Mouse (Mus musculus): Measurements from ENCODE around the gene Sqor. TPM values are rescaled to one million over a fixed set of nuclear protein-coding genes. Genes with fewer than 3 reads are reported as not detected.
A peak's percentile ranks its signal among the peaks of the same experiment; 100 is the strongest.

Gene Sqor
- polyA plus RNA-seq (2012; rRNA removed): 47.3 and 60.8 TPM in 2 replicates

DNA sequence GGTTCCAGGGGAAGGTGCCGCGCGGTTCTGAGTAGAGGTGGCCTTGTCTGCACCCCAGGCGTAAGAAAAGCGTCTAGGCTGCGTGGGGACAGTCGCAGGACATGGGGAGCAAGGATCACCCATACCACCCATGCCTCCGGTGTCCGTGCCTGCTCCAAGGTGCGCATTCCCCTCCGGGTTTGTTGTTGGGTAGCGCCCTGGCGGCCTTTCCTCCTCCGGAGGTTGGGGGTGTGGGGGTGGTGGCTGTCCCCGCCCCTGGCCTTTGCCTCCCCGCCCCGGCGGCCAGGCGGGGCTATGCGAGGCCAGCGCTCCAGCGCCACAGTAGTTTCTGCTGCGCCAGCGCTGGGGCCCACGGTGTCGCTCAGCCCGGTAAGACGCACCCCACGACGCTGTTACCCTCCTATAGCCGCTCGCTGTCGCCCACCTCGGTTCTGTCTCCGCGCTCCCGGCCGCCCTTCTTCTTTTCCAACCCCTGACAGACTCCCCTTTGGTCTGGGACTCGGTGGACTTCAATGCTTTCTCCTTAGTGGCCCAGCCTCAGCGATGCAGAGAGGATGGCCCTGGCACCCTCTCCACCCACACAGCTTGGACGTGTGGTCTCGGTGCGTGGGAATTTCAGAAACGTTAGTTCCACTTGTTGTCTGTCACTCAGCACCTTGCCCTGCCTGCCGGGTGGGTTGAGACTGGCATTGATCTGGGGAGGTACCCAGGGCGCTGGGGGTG, at the start of gene Sqor:
TSS of gene Sqor (plus strand) at position 167 of the 723 bp plus-strand sequence.
- DNase-seq (ENCODE audit: low read depth): no peak

DNA sequence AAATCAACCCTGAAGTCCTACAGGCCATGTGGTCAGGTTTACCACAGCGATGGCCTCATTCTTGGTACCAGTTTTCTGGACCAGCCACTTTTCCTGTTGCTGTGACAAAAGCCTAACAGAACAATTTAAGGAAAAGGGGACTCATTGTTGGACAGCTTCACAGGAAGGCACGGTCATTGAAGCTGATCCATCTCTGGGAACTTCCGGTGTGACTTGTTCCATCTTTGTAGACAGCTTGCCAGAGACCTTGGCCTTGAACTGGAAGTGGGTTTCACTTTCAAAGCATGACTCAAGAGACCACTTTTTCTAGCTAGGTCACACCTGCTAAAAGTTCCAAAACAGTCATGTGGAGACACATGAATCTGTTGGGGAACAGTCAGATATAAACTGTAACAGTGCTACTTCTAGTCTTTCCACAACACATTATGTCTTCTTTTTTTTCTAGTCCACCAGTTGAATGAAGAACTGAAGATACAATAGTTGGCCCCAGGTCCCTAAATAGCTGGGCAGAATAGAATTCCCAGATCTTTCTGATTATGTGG, 48.7 kb upstream of the Sqor start:
- no peak for DNase-seq (ENCODE audit: low read depth)

DNA sequence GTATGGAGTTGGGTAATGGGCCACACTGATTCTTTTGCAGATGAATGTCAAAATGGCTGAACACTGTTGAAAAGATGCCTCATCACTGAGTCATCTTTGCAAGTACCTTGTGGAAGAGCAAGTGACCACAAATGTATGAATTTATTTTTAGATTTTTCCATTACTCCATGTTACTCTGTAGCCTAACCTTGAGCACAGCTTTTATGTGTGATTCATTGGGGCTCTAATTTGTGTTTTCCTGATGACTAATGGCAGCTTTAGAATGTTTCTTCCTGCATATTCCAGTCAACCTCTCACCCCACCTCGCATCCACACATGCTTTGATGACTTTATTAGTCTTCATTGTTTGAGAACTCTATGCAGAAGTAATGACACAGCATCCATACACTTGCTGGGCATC, 45.8 kb upstream of the Sqor start:
- DNase-seq (ENCODE audit: low read depth): no peak

DNA sequence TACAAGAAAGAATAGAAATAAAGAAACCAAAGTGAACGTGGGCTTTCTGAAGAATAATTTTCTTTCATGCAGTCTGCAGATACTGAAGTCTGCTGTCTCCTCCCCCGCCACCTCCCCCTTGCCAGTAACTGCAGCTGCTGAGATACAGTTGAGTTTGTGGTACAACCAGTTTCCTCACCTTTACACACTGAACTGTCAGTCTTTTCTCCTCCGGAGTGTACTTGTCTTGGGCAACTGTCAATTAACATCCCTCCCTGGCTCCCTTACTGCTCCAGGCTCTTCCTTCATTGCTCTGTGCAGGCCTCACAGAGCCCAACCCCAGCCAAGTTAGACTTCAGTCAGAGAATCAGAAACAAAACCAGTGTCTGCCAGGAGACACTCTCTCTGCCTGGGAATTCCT, 44.5 kb upstream of the Sqor start:
- peak; percentile 75 for DNase-seq (ENCODE audit: low read depth)

DNA sequence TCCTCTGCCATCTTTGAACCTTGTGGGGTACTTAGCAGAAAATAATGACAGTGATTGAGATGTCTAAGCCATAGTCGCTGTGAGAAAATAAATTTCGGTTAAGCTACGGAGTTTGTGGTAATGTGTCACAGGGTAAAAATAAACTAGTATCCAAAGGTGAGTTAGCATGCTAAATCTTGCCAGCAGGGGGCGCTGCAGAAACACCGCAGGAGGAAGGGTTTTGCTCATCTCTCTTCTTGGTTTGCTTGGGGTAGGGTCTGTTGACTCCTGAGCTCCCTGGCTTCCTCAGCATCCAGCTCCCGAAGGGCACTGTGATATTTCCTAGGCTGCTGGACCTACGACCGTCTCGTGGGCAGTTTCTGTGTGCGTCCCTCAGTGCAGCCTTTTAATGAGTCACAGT, 39.4 kb upstream of the Sqor start:
- DNase-seq (ENCODE audit: low read depth): no peak

DNA sequence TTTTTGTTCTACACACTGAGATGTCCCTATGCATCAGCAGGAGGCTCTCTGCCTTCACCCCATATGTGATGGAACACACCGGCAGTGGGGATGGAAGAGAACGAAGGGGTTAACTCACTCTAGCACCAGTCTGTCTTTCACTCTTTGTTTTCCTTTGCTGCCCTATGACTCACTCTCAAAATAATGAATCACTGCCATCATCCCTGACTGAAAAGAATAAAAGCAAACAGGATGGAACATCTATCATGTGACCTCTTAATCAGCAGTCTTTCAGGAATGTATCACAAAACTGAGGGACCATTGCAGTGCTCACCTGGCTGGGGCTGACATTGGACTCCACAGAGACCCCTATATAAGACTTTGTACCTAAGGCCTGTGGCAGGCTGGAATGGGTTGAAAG, 33.6 kb upstream of the Sqor start:
- DNase-seq (ENCODE audit: low read depth): no peak

DNA sequence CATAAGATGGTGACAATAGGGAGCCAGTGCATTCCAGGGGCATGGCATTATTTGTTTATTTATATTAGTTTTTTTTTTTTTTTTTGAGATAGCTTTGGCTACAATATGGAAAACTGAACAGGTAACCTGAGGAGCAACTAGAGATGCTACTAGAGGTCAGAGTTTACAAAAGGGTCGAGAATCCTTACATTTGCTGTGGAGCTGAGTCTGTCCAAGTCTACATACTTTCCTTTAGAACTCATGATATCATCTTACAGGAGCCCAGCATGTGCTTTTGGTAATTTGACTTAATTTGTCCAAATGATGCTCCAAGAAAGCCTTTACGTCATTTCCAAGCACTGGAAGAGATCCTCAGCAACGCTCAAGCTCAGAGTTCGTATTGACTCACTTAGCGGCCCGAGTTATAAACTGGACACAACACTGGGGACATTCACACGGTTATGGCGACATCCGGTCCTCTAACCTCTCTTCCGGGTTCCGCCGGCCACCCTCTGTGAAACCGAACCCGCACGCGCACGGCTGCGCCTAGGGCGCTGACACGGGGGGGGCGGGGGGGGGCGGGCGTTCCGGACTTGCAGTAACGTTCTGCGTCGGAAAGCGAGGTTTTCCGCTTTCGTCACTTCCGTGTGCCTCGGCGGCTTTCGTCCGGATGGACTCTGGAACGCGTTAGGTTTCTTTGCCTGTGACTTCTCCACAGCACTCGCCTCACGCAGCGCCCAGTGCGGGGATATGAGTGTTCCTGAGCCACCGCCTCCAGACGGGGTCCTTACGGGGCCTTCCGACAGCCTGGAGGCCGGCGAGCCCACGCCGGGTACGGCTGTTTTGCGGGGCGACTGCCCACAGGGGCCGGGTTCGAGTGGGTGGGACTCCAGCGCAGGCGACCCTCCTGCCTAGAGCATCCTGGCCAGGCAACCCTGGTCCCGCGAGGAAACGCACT, 26.9 kb upstream of the Sqor start, which contains the start of gene Bloc1s6:
TSS of gene Bloc1s6 (plus strand) at position 610 of the 937 bp plus-strand sequence.
- DNase-seq (ENCODE audit: low read depth): no peak

DNA sequence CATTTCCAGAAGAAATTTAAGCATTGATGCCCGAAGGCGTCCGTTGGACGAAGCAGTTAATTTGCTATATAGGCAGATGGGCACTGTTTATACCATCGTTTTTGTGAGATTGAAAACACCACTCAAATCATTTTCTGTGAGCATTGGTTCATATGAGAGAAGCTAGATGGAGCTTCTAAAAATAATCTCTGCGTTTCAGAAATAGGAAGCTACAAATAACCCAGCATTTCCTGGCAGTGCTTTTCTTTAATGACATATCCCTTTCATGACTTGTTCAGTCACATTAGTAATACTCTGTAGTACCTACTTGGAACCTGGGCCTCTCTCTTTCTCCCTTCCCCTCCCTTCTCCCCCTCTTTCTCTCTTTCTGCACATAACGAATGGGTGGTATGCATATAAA, 26.0 kb upstream of the Sqor start:
- no peak for DNase-seq (ENCODE audit: low read depth)

DNA sequence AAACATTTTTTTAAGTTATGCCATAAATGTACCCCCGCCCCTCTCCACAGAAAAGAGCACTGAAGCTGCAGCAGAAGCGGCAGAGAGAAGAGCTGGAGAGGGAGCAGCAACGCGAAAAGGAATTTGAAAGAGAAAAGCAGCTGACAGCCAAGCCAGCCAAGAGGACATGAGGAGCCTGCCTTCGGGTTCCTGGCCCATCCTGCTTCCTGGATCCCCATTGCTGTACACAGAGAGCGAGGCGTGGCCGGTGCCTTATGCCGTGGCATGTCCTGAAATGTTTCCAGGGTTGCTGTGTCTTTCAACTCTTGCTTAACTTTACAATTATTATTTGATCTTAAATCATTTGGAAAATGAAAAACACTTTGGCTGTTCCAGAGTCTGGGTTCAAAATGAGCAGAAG, 18.6 kb upstream of the Sqor start:
- DNase-seq (ENCODE audit: low read depth): no peak

DNA sequence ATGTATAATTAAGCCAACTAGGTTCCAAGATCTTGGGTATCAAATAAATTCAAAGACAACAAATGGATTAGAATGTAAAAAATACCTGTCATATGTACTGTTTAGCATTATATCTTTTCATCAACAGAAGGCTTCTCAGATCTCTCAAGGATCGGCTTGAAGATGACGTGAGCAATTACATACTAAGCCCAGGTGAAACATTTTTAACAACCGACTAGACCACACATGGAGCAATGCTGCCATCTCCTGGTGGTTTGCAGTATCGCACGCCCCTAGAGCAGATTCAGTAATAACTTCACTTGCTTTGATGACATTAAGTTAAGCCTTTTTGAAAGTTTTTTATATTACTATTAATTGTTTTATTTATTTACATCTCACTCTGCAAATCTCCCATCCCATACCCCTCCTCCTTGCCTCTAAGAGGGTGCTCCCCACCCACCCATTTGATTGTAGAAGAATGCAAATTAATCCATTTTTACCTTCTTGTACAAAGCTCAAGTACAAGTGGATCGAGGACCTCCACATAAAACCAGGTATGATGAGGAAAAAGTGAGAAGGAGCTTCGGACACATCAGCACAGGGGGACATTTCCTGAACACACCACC, 11.2 kb upstream of the Sqor start:
- DNase-seq (ENCODE audit: low read depth): no peak

DNA sequence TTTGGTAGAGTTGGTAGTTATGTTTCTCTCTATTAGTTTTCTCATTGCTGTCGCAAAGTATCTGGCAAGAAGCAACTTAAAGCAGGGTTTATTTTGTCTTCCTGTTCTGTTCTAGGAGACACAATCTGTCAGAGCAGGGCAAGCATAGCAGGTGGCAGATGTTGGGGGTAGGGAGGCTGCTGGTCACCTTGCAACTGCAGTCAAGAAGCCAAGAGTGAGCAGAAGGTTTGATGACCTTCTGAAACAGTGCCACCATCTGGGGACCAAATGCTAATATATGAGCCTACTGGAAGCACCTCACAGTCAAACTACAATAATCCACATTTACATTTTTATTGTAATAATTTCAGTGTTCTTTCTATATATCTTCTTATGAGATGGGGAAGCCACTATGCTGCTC, 5.2 kb upstream of the Sqor start:
- no peak for DNase-seq (ENCODE audit: low read depth)

DNA sequence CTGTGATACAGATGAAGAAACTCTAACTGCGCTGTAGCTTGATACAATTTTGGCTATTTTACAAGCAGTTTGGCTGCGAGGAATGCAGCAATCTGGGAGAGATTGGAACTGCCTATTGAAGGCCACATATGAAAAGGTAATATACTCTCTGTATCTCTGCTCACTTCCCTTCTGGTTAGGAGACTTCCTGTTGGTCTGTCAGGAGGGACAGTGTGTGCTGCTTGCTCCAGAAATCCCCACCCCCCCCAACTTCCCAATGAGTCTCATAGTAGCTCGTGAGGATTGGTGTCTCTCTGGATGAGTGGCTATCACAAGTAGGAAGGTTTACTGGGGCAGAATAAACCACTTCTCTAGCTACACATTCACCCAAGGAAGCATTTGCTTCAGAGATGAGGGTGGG, 2.0 kb upstream of the Sqor start:
- DNase-seq (ENCODE audit: low read depth): no peak

DNA sequence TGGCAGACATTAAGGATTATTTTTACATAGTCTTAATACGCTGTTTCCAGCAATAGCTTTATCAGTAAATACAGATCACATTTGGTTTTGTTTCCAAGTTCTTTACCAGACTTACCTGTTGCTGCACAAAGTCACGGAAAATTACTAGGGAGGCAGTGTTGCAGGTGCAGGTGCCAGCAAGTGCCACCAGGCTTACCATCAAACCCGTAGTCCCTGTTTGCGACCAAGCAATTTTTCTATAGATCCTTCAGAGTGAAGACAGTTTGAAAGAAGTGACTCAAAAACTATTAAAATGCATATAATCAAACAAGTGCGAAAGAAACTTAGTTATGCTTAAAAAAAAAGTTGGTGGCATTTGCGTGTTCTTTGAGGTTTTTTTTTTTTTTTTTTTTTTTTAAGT, 511 bp upstream of the Sqor start:
- DNase-seq (ENCODE audit: low read depth): no peak

DNA sequence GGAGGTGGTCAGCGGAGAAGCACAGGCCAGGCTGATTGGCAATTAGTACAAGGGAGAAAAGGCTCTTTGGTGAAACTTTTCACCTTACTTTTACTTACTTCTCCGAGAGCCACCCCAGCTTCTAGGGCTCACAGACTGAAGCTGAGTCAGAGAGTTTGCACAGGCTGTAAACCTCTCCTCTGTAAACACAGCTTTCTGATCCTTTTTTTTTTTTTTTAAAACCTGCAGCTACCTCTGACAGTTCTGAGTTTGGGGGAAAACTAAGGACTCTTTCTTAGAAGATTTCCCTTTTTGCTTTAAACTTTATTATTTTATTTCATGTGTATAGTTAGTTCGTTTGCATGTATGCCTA, 733 bp downstream of the Sqor start:
- DNase-seq (ENCODE audit: low read depth): no peak

DNA sequence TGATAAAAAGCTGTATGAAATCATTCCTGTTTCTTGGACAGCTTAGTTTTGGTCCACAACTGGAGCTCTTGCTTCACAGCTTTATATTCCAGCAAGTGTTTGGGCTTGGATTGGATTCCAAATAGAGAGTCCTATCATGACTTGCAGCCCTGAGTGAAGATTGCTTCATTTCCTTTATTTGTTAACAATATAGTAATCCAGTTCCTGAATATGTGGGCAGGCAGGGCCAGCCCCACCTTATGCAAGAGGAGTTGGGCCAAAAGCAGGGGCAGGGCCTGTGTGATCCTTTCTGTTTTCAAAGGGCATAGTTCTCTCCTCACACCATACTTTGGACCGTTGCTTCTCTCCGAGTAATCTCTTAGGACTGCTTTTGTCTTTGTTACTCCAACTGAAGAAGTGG, 6.0 kb downstream of the Sqor start:
- no peak for DNase-seq (ENCODE audit: low read depth)

DNA sequence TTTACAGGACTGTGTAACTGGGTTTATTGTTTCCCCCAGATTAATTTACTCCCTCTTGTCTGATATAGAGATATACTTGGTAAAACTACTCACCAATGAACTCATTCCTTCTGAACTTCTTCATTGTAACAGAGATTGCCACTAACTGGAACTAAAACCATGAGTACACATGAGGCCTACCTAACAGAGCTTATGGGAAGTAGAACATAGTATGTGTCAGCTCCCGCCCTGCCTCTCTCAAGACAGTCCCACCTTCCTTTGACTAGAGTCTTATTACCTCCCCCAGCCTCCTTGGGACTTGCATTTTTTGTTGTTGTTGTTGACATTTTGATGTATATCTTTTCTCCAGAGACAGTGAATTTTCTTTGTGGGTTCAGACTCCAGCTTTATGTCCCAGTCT, 7.9 kb downstream of the Sqor start:
- no peak for DNase-seq (ENCODE audit: low read depth)

DNA sequence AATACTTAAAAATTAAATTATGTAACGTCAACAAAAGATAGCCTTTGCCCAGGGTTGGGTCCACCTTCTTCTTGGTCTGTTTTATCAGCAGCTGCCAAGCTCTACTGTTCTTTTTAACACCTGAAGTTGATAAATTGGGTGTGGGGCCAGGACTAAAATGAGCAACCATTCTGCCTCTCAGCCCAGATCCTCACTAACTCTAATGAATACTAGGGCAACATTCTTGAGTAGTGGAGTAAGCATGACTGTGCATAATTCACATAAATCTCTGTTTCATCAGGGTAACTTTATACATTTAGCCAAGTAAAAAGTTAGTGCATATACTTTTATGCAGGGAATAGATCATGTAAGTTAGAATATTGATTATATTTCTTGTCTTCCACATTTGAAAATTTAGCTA, 10.5 kb downstream of the Sqor start:
- no peak for DNase-seq (ENCODE audit: low read depth)

DNA sequence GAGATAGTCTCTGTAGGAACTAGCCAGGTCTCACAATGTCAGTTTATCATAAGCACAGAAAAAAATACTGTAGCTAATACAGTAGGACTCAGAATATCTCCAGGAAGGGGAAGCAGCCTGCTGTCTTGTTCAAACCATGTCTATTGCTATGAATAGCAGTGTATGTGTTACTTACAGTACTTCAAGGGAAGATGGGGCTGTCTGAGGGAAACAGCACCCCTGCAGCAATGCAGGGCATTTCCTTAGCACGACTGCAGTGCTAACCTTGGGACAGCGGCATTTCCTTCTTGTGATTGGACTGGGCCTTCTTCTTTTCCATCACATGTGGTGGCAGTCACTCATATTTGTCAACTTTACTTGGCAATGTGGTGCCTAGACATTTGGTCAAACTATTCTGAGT, 11.8 kb downstream of the Sqor start:
- no peak for DNase-seq (ENCODE audit: low read depth)

DNA sequence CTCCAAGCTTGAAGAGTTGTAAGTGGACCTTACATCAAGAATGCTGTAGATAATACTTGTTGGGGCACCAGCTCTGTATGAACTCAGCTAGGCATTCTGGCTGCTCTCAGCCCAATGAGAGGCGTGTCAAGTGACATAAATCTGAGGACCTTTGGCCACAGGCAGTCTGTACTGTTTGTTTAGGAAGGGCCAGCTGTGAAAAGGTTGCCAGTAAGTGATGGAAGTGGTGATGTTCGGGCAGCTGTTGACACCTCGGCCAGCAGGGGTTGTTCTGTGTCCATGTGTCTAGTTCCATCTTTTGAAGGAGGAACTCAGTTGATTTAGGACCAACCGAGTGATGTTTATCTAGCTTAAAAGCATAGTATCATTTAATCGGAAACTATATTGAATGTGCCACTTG, 14.9 kb downstream of the Sqor start:
- no peak for DNase-seq (ENCODE audit: low read depth)

DNA sequence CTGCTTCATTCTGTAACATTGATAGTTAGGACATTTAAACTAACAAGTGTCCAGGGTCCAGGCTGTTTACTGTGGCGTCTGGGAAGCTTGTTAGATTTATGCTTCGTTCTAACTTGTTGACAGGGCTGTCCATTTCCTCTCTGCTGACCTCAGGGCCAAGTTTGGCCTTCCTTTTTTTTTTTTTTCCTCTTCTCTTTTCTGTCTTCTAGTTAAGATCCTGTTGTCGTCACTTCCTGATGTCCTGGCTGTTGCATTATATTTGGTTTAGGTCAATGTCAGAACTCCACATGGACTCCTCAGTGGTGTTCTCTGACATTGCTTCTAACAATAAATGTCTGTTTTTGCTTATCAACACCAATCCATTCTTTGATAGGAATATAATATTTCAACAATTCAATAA, 15.4 kb downstream of the Sqor start:
- no peak for DNase-seq (ENCODE audit: low read depth)

DNA sequence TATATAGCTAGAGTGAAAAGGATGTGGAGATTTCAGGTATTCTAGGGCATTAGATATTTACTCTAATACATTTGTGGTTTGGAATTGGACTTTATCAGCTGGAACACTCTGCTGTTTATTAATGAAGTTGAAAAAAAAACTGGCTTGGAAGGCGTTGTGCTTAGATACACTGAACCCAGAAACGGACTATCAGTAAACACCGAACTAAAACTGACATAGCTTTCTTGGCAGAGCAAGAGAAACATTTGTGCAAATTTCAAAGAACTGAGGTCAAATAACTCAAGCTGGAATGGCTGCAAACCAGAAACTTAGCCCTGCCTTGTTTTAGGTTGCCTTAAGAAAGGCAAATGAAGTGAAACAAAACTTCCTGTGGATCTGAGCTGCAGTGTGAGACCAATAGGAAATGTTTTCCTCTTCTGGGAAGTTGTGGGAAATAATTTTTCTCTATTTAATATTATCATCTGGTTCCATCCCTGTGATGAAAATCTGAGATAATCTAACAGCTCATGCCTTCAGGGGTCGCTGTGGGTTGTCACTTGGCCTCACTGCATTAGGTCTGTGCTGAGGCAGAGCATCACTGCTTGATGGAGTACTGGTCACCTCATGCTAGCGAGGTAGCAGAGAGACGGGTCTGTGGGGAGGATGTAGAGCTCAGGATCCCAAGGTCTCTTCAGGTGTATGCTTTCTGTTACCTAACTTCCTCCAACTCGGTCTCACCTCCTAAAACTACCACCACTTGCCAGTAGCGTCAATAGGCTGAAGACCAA, 16.7 kb downstream of the Sqor start:
- no peak for DNase-seq (ENCODE audit: low read depth)

DNA sequence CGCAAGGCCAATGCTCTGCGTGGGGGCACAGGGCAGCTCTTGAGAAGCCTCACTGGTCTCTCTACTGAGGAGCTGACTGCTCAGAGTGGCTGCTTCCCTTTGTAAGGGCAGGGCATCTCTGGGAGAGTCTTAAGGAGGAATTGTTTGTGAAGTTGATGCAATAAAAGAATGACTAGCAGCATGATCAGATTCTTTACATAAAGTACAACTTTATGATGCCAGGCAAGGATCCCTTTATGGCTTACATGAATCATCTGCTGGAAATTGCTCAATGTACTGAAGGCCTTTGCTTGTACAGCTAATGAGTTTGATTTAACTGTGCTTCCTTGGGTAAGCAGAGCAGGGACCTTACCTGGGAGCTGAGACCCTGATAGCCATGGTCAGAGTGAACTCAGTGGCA, 18.7 kb downstream of the Sqor start:
- DNase-seq (ENCODE audit: low read depth): peak; percentile 44
